Mouse (Mus musculus): ENCODE results near the gene Cbr2.

The Cbr2 gene

GRCm38 (mm10) chr11:120711980-120712604 is 19.8 kb downstream of the Cbr2 start:
- 70% methylated on average over 8 of the region's 8 CpGs for WGBS

- WGBS: 90% methylated on average over 5 of the region's 5 CpGs
Observed at GRCm38 (mm10) chr11:120710672-120711071, 21.2 kb downstream of the Cbr2 start.

GRCm38 (mm10) chr11:120709551-120709950 is 22.4 kb downstream of the Cbr2 start:
- WGBS: 80% methylated on average over 2 of the region's 2 CpGs

GRCm38 (mm10) chr11:120707969-120708368 is 23.9 kb downstream of the Cbr2 start:
- 60% methylated on average over 5 of the region's 5 CpGs for WGBS

- 49% methylated on average over 12 of the region's 12 CpGs for WGBS
Observed at GRCm38 (mm10) chr11:120707225-120707624, 24.7 kb downstream of the Cbr2 start.

- WGBS: 59% methylated on average over 5 of the region's 5 CpGs
Observed at GRCm38 (mm10) chr11:120706120-120706519, 25.8 kb downstream of the Cbr2 start.

- 60% methylated on average over 7 of the region's 8 CpGs for WGBS
Observed at GRCm38 (mm10) chr11:120704486-120705325, 27.2 kb downstream of the Cbr2 start.

GRCm38 (mm10) chr11:120703696-120704454 is 28.0 kb downstream of the Cbr2 start:
- 68% methylated on average over 15 of the region's 15 CpGs for WGBS

GRCm38 (mm10) chr11:120697741-120698140 is 34.2 kb downstream of the Cbr2 start:
- 57% methylated on average over 10 of the region's 10 CpGs for WGBS

- WGBS: 87% methylated on average over 6 of the region's 6 CpGs
Observed at GRCm38 (mm10) chr11:120696568-120696967, 35.3 kb downstream of the Cbr2 start.

- 66% methylated on average over 12 of the region's 12 CpGs for WGBS
Observed at GRCm38 (mm10) chr11:120695641-120696040, 36.3 kb downstream of the Cbr2 start.

- WGBS: 37% methylated on average over 4 of the region's 4 CpGs
Observed at GRCm38 (mm10) chr11:120695184-120695583, 36.7 kb downstream of the Cbr2 start.

- 86% methylated on average over 3 of the region's 3 CpGs for WGBS
Observed at GRCm38 (mm10) chr11:120693461-120693860, 38.5 kb downstream of the Cbr2 start.

GRCm38 (mm10) chr11:120692471-120693011 is 39.4 kb downstream of the Cbr2 start:
- WGBS: 53% methylated on average over 4 of the region's 4 CpGs

GRCm38 (mm10) chr11:120689365-120689764 is 42.5 kb downstream of the Cbr2 start:
- WGBS: 73% methylated on average over 3 of the region's 3 CpGs

GRCm38 (mm10) chr11:120686650-120687272 is 45.2 kb downstream of the Cbr2 start:
- WGBS: 59% methylated on average over 20 of the region's 20 CpGs

GRCm38 (mm10) chr11:120684660-120685059 is 47.3 kb downstream of the Cbr2 start:
- 95% methylated on average over 2 of the region's 2 CpGs for WGBS

- WGBS: 78% methylated on average over 2 of the region's 2 CpGs
Observed at GRCm38 (mm10) chr11:120684086-120684485, 47.8 kb downstream of the Cbr2 start.

GRCm38 (mm10) chr11:120683536-120683935 is 48.4 kb downstream of the Cbr2 start:
- 86% methylated on average over 3 of the region's 3 CpGs for WGBS

GRCm38 (mm10) chr11:120682683-120683082 is 49.2 kb downstream of the Cbr2 start:
- WGBS: 85% methylated on average over 5 of the region's 5 CpGs

GRCm38 (mm10) chr11:120679909-120680308 is 52.0 kb downstream of the Cbr2 start:
- 66% methylated on average over 3 of the region's 3 CpGs for WGBS
